Mouse (Mus musculus): Measurements from ENCODE around the gene Ptprn.
"Not testable (repeated sequence)": the region's sequence is repeated elsewhere in the genome, so short reads cannot be mapped to it uniquely, and the experiment has no call there.

Gene Ptprn

DNA sequence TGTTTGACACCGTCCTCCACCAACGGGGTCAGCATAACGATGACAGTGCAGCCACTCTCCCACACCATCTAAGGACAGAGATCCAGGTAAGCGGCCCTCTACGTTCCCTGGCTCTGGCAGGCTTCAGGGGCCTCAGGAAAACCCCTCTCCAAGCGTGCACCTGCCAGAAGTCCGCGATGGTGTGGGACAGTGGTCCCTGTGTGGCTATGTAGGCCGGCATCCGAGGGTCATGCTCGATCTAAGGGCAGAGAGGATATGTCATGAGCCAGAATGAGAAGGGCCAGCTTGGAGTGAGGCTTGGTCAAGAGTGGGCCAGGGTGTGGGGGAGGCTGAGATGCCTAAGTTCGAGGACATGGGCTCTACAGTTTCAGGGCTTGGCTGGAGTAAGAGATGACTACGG lies 12.0 kb downstream of the Ptprn start:
- DNase-seq, result no peak

DNA sequence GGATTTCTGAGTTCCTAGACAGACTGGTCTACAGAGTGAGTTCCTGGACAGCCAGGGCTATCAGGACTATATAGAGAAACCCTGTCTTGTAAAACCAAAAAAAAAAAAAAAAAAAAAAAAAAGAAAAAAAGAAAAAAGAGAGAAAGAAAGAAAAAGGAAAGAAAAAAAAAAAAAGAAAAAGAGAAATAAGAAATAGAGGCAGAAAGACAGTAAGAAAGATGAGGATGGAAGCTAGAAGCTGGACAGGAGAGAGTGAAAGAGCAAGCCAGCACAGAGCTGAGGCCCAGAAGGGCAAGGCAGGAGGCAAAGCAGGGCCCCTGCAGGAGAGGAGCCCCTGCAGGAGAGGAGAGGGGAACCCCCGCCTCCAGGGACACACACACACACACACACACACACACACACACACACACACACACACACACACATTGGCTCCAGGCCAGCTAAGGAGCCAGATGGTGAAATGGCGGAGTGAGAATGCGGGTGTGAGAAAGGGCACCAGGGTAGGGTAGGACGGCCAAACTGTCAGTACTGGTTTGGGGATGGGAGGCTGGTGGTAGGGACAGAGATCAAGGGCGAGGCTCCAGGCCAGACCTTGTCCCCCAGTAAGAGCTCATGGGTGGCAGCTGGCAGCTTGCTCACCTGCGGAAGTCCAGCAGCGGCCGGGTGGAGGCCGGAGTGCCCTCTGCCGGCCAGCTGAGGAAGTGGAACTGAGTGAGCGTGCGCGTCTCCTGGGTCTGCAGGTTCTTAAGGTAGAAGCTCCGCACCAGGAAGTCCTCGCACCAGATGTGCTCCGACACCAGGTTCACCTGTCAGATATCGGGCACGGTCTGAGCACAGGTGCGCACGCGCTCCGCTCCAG lies 13.0 kb downstream of the Ptprn start:
- DNase-seq, result peak; percentile 67

DNA sequence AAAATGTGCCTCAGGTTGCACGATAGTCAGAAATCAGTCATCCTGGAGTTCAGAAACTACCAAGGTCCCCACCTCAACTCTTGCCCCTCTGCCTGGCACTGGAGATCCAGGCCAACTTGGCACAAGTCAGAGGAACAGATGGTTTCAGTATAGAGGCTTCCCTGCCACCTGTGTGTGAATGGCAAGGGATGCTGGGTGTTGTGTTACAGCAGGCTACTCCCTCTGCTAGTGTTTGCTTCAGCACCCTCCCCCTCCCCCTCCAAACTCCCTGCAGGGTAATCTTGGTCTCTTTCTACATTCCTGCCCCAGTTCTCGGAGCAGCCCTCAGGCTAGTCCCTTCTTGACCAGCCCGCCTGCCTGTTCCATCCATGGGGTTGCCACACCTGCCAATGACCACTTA lies 13.8 kb downstream of the Ptprn start:
- no peak for DNase-seq

DNA sequence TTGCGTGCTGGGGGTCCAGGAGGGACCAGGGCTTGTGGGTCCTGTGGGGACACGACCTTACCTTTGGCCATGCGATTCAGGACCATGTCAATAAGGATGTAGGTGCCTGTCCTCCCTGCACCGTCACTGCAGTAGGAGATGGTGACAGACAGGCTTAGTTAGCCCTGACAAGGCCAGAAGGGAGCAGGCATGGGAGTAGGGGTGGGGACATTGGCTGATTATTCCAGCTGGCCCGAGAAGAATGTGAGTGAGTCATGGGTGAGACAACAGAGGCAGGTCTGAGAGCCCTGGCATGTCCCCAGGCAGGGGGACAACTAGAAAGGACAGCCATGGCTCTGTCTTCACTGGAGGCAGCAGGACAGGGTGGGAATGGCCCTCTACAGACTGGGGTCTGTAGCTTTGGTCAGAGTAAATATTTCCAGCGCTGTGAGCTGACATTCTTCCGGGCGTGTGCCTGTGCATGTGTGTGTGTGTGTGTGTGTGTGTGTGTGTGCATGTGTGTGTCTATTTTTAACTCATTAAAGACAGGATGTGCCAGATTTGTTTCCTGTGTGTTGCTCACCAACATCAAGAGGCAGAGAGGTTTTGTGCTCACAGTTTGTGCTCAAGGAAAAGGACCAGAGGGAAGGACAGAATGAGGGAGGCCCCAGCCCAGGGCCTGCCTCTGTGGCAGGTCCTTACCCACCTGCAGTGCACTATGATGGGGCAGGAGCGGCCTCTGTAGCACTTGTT lies 16.1 kb downstream of the Ptprn start:
- DNase-seq, result no peak

DNA sequence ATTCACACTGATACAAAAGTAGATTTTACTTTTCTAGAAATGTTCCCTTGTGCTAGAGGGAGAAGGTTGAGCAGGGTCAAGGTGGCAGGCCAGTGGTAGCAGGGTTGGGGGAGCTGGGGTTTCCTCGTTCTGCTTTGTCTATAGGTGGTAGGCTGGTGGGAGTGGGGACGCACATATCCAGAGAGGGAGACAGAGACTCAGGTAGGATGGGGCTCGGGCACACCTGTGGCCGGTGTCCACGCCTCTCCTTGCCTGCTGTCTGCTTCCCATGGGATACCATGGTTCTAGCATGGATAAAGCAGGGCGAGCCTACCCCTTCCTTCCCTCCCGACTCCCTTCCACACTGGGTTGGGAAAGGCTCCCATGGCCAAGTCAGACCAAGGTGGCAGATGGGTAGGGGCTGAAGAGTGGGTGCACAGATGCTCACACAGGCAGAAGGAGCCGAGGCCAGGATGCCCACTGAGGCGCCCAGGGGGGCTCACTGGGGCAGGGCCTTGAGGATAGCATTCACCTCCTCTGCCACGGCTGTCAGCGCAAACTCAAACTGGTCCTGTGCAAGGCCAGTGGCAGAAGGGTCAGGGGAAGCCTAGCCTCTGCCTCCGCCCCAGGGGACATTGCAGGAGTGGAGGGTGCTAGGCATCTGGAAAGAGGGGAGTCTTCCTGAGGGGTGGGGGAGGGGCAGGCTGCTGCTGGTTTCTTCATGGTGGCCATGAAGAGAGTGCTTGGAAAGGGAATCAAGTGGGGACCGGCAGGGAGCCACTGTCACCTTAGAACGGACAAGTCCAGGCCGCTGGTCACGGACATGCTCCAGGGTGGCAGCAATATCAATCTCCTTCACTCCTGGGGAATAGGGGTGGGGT lies 17.0 kb downstream of the Ptprn start:
- no peak for DNase-seq

DNA sequence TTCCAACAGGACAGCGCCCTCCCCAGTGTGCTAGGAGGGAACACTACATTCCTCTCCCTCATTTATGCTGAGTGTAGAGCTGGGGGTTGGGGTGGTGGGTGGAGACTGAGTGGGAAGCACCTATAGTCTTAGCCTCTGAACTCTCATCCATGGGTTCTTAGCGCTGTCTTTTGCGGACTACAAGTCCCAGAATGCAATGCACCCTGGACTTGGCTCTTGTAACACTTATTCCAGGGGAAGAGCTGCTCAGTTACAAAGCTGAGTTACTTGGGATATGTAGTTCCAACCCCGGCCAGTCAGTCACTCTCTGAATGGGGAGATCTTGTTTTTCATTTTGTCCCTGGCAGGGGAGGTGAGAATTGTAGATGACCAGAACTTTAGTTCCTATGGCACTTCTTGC lies 19.5 kb downstream of the Ptprn start:
- no peak for DNase-seq

DNA sequence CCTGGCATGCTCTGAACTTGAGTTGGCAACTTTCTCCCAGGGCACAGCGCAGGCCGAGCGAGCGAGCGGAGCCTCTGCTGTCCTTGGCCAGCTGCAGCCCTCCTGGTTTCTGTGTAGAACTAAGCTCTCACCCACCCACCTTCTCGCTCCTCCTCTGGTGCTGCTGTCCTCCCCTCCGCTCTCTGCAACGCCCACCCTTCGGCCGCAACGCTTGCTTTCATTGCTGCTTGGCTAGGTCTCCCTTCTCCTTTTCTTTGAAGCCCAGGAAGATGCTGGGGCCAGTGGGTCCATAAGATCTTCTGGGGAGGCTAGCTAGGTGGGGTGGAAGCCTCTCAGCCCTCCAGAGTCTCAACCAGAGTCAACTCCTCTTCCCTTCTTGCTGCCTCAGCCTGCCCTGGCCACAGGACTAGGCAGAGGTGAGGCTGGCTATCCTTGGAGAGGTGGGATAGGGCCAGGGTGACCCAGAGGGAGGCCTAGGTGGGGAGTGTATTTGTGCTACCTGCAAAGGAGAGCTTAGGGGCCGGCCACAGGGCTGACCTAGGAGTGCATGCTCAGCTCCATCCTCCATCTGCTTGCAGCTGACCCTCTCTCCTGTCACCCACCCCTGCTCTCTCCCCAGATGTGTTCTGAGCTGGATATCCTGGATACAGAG lies 20.0 kb downstream of the Ptprn start:
- no peak for DNase-seq

DNA sequence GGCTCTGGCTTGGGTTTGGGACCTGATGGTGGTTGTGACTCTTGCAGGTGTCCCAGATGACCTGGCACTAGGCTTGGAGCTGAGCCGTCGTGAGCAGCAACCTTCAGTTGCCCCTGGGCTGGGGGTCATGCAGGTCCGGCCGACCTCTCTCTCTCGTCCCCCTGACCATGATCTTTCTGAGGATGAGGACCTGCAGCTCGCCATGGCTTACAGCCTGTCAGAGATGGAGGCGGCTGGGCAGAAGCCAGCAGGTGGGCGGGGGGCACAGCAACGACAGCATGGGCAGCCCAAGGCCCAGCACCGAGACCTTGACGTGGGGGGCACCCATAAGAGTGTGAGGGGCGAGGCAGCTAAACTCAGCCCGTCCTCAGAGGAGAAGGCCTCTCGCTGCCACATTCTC lies 20.9 kb downstream of the Ptprn start:
- DNase-seq, result no peak

DNA sequence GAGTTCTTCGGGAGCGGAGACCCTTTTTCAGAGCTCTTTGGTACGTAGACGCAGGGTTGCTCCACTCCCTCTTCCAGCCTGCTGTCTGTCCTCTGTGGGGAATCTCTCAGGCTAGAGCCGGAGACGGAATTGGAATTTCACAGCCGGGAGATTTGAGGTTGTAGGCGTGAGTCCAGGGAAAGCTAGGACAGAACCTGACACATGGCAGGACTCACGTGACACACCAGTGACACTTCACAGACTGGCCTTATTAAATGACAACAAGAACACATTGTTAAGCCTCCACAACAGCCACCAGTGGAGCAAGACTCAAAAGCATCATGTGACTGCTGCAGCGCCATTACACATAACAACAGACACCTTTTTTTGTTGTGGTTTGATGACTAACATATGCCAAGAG lies 24.7 kb downstream of the Ptprn start:
- DNase-seq, result no peak

DNA sequence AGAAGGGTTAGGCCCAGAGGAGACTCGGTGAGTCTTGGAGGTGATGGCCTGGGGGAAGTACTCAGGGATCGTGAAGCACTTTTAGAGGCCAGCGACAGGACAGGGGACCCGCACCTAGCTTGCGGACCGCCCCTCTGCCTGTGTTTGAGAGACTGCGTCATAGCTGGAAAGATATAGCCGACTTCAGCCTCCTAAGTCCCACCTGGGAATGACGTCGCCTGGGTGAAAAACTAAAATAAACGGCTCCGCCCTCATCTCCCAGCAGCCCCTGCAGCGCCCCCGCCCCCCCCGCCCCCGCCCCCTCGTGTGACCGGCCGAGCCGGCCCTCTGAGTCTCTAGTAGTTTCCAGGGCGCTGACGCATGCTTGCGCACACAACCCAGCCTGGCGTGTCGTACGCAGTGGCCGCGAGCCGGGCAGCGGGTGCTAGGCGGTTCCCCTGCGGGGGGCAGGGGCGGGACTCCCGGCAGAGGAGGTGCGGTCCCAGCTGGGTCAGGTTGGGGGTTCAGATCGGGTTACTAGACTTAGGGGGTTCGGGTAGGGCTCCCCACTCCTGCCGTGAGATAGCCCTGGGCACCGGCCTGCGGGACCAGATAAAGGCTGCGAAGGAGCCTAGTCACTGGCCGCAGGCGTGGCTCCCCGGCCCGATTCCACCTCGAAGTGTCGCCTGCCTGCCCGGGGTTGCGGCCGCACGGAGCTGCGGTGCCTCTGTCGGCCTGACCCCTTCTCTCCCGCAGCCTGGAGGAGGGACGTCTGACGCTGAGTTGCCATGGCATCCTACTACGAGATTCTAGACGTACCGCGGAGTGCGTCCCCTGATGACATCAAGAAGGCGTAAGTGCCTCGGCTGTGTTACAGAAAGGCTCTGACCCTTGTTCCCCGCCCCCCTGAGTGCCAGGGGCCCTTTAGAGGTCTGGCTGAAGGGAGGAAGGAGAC lies 27.9 kb downstream of the Ptprn start, which contains the start of gene Dnajb2:
Dnajb2 (plus strand) TSS at position 290 of the 934 bp plus-strand sequence.
- peak; percentile 81 for DNase-seq

DNA sequence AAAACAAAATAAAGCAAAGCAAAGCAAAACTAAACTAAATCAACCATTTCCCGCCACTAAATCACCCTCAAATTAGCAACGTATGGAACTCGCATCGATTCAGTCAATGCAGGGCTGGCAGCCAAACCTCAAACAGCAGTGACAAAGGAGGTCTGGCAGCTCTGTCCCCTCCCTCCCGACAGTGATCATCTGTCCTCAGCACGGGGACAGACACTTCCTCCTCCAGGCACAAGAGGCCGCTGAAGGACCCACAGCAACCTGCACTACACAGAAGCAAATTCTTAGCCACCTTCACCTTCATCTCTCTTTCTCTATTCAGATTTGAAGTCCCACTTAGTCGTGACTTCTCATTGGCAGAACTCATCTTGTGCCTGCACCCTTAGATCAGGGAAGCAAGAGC lies 29.7 kb downstream of the Ptprn start:
- no peak for DNase-seq

DNA sequence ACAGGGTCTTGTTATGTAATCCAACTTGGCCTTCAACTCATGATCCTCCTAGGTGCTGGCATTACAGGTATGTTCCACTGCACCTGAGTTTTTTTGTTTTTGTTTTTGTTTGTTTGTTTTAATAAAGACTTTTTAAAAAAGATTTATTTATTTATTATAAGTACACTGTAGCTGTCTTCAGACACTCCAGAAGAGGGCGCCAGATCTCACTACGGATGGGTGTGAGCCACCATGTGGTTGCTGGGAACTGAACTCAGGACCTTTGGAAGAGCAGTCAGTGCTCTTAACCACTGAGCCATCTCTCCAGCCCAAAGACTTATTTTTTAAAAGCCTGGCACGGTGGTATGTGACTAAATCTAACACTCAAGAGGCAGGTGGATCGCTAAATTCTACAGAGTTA lies 31.8 kb downstream of the Ptprn start:
- DNase-seq, result not testable (repeated sequence)

DNA sequence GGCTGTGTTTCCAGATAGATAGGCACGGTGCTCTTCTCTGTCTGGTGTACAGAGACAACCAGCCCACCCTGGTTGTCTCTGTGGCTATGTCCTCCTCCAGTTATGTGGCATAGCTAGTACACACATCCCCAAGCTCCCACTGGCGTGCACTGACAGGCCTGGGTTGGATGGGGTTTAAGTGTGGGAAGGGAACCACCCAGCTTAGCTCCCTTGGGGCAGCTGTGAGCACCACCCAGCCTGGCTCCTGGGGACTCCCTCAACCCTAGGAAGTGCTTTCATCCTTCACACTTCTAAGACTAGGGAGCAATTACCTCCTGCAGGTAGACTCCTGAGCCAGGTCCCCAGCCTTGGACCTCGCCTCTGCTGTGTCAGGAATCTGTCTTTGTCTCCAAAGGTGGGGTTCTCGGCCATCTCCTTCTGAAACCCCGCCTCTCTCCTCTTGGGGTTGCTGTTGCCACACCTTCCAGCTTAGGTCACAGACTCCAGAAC lies 32.6 kb downstream of the Ptprn start, which contains the start of gene A630095N17Rik:
A630095N17Rik (minus strand) TSS at position 439 of the 489 bp plus-strand sequence.
- DNase-seq, result no peak

DNA sequence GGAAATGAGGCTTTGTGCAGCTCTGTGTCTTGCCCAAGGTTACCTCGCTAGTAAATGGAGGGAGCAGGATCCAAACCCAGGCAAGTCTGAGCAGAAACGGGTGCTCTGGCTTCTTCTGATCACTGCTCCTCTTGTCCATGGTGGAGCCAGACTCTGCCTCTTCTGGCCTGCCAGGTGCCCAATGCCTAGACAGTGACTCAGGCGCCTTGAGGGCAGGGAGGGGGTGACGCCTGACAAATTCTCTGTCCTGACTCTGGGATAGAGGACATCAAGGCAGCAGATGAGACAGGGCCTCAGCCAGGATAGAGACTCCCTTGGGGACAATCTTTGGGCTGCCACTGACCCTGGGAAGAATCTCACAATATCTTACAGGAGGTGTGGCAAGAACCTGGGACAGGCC lies 33.1 kb downstream of the Ptprn start:
- no peak for DNase-seq

DNA sequence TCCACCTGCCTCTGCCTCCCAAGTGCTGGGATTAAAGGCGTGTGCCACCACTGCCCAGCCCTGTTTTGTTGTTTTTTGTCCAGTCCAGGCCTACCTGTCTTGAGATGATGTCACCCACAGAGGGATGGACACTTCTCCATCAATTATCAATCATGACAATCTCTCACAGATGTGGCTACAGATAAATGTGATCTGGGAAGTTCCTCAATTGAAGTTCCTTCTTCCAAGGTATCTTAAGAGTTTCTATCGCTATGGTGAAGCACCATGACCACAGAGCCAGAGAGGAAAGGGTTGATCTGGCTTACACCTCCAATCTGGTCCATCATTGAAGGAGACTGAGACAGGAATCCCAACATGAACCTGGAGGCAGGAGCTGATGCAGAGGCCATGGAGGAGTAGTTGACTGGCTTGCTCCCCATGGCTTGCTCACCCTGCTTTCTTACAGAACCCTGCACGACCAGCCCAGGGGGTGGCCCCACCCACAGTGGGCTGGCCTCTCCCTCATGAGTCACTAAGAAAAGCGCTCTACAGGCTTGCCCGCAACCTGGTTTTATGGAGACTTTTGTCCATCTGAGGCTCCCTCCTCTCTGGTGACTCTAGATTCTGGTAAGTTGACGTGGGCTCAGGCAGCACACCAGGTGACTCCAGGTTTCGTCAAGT lies 33.8 kb downstream of the Ptprn start:
- no peak for DNase-seq

DNA sequence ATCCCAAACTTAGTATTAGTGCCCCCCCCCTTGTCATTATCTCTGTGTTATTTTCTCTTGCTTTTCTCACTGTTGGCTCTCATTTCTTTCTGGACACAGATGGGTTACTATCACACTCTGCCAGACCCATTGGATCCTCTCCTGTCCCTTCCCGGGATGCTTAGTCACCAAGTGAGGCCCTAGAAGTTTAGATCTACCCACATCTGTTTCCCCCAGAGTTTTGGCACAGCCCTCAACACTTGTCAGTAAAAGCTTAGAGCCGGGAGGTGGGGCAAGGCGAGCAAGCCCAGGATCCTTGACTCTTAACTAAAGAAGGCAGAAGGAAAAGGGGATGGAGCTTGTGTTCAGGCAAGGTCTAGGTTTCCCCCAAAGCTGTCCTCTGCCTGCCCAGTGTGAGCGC lies 35.1 kb downstream of the Ptprn start:
- DNase-seq, result no peak

DNA sequence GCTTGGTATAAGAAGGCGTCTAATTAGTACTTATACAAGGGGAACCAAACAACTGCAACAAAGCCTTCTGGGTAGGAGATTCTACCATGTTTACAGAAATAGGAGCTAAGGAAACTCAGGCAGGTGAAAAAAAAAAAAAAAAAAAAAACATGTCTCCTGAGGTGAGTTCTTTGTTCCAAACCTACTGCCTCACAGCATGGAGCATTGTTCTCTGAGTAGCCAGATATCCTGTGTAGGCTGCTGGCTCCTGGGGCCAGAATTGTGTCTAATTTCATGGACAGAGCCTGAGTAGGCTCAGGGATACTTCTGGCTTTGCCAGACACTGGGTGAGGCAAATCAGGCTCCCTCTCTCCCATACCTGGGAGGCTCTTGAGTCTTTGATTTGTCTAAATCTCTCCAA lies 36.6 kb downstream of the Ptprn start:
- DNase-seq, result no peak

DNA sequence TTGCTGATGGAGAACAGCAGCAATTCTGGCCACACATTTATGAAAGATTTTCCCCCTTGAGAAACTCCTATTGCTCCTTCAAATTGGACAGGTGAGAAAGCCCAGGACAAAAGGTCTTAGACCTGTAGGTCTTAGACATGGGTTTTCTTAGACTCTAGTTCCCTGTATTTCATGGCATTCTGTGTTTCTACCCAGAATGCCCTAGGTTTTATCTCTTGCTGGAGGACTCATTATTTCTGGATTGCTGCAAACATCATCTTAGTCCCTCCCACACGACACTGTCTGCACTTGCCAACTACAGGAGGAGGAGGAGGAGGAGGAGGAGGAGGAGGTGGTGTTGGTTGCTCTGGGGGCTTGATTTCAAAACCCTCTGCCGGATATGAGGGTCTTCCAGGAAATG lies 38.2 kb downstream of the Ptprn start:
- DNase-seq, result no peak

DNA sequence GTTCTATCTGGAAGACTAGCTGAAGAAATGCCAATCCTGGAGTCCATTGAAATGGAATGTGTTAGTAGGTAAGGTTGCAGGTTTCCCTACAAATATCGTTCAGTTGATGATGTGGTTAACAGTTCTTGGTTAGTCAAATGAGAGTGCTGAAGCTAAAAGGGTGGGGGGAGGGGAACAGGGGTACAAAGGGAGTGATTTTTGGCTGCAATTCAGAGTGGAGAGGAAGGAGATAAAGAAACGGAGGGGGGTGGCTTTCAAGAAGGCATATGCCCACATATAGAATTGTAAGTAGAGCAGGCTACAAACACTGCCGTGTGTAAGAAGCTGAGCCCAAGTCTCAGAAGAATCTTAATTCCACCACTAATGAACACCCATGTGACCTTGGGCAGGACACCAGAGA lies 38.8 kb downstream of the Ptprn start:
- DNase-seq, result no peak

DNA sequence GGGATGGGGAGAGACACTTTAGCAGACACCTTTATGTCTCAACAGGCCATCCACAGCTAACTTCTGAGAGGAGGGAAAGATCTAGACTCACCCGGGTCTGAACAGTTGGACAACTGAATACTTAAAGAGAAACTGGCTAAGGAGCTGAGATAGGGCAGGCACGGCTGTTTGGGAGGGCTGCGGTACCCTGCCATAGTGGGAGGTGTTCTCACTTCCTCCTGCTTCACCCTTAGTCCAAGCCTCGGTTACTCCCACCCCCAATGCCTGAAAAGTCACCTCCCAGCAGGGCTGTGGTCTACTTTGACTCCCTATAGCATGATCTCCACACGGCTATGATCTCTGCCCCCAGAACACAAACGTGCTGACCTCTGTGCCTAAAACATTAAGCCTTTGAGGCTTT lies 40.8 kb downstream of the Ptprn start:
- no peak for DNase-seq

DNA sequence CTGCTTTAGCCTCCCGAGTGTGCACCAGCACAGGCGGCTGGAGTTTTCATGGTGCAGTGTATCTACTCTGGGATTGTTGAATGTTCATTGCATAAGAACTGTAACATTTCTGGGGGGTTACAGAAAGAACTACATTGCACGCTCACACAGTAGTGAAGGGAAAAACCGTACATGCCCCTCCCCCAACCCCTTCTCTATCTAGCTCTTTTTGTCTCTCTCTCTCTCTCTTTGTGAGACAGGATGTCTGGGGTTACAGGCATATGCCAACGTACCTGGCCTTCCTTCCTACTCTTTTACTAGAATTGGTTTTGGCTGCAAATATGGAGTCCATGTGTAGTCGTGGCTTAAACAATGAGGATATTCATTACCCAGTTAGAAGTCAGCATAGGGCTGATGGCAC lies 41.4 kb downstream of the Ptprn start:
- no peak for DNase-seq
